Mouse (Mus musculus): Measurements from ENCODE around the gene Cgref1.

Cgref1 gene

GRCm38 (mm10) chr5:30917891-30918670, 27.3 kb downstream of the Cgref1 start:
- DNase-seq (ENCODE audit: extremely low spot score) = no peak

- no peak for DNase-seq (ENCODE audit: extremely low spot score)
Observed at GRCm38 (mm10) chr5:30917348-30917747, 28.0 kb downstream of the Cgref1 start.

- no peak for DNase-seq (ENCODE audit: extremely low spot score)
Observed at GRCm38 (mm10) chr5:30916841-30917240, 28.6 kb downstream of the Cgref1 start.

- DNase-seq (ENCODE audit: extremely low spot score) = peak; percentile 87
Observed at GRCm38 (mm10) chr5:30915974-30916433, 29.4 kb downstream of the Cgref1 start.

- DNase-seq (ENCODE audit: extremely low spot score) = no peak
Observed at GRCm38 (mm10) chr5:30915456-30915855, 29.9 kb downstream of the Cgref1 start.

GRCm38 (mm10) chr5:30914849-30915248, 30.5 kb downstream of the Cgref1 start:
- no peak for DNase-seq (ENCODE audit: extremely low spot score)

GRCm38 (mm10) chr5:30914101-30914635, 31.2 kb downstream of the Cgref1 start:
- DNase-seq (ENCODE audit: extremely low spot score) = peak; percentile 28

- peak; percentile 89 for DNase-seq (ENCODE audit: extremely low spot score)
Observed at GRCm38 (mm10) chr5:30913060-30913841, 32.1 kb downstream of the Cgref1 start, which contains the start of gene Emilin1. Gene Emilin1, plus strand, starts transcription at chr5:30913402.

- no peak for DNase-seq (ENCODE audit: extremely low spot score)
Observed at GRCm38 (mm10) chr5:30912156-30912555, 33.2 kb downstream of the Cgref1 start.

- no peak for DNase-seq (ENCODE audit: extremely low spot score)
Observed at GRCm38 (mm10) chr5:30910481-30910880, 34.9 kb downstream of the Cgref1 start.

- DNase-seq (ENCODE audit: extremely low spot score) = no peak
Observed at GRCm38 (mm10) chr5:30909863-30910262, 35.5 kb downstream of the Cgref1 start.

GRCm38 (mm10) chr5:30909300-30909659, 36.1 kb downstream of the Cgref1 start:
- peak; percentile 29 for DNase-seq (ENCODE audit: extremely low spot score)

- peak; percentile 36 for DNase-seq (ENCODE audit: extremely low spot score)
Observed at GRCm38 (mm10) chr5:30908426-30909299, 36.7 kb downstream of the Cgref1 start.

GRCm38 (mm10) chr5:30907413-30908059, 37.9 kb downstream of the Cgref1 start, which contains the start of gene Ost4:
Gene Ost4, minus strand, starts transcription at chr5:30907788.
- peak; percentile 96 for DNase-seq (ENCODE audit: extremely low spot score)

- no peak for DNase-seq (ENCODE audit: extremely low spot score)
Observed at GRCm38 (mm10) chr5:30901860-30902259, 43.5 kb downstream of the Cgref1 start.

- no peak for DNase-seq (ENCODE audit: extremely low spot score)
Observed at GRCm38 (mm10) chr5:30890375-30890774, 55.0 kb downstream of the Cgref1 start.

GRCm38 (mm10) chr5:30889088-30889754, 56.2 kb downstream of the Cgref1 start:
- DNase-seq (ENCODE audit: extremely low spot score) = peak; percentile 94

- peak; percentile 98 for DNase-seq (ENCODE audit: extremely low spot score)
Observed at GRCm38 (mm10) chr5:30888337-30889087, 56.9 kb downstream of the Cgref1 start, which contains the start of gene Agbl5. Gene Agbl5, plus strand, starts transcription at chr5:30888694.

- peak; percentile 98 for DNase-seq (ENCODE audit: extremely low spot score)
Observed at GRCm38 (mm10) chr5:30887858-30888336, 57.5 kb downstream of the Cgref1 start.
